Mouse (Mus musculus) spleen, adult 2 months (tissue): ENCODE data around the gene Cbl.

ENCODE experiments used
- CTCF ChIP-seq: fragments of 200-500 bp; IDR thresholded peaks from 2 replicates; pipeline ENCODE4 v1.5.1; 2011; ENCODE audit warnings: mild to moderate bottlenecking, inconsistent platforms; ENCODE audit not compliant: insufficient read depth, insufficient read length, insufficient replicate concordance; ENCODE audit errors: extremely low read depth
- POLR2A ChIP-seq: fragments of 200-500 bp; IDR thresholded peaks from 2 replicates; pipeline ENCODE4 v1.6.1; 2011; ENCODE audit warnings: low read depth, low read length, inconsistent platforms

DNA sequence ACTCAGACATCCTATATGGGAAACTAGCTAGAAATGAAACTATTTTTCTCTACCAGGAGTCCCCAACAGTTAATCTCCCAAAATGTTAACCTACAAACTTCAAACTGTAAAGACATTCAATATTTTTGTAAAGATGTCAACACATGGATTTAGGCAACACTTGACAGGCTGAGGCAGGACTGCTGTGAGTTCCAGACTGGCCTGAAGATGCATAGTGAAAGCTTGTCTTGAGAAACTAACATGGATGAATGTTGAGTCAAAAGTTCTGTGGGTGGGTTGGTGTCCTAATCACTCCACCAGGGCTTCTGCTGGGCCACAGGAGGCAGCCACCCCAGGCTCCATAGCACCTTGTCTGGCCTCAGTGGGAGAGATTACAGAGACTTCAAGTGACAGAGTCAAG lies 2.2 kb downstream of the Cbl start:
- TF ChIP-seq CTCF: no peak
- TF ChIP-seq POLR2A: no peak
